Mouse (Mus musculus) liver, embryonic 14.5 days (tissue): ENCODE results near the gene Kif1c.

Experiments
- CTCF ChIP-seq: IDR thresholded peaks from 2 replicates; pipeline ENCODE4 v1.5.1; 2016; ENCODE audit warnings: antibody characterized with exemption, low read depth, control low read depth
- EP300 ChIP-seq: IDR thresholded peaks from 2 replicates; pipeline ENCODE4 v1.6.1; 2016; ENCODE audit warnings: antibody characterized with exemption, low read depth

DNA sequence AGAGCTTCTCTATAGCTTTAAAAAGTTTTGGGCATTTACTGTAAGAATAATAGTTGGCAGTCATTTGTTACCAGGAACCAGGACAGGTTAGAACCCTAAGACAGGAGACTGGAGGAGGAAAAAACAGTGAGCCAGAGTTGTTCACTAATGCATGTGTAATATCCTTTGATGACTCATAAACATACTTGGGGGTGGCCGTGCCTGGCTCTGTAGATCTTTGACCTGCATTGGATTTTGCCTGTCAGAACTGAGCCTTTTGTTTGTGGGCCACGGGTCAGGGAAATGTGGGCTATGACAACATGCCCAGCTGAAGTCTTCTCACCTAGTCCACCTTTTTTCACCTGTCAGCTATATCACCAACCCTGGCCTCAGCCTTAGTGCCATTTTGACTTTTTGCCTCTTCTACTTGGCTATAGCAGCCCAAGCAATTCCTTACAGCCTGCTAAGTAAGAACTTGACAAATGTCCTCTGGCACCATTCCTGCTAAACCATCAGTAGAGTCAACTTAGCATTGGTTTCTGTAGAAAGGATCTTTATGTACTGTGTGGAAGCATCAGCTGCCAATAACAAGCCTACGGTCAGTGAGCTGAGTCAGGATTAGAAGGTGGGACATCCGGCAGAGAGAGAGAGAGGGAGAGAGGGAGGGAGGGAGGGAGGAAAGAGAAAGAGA is 47.7 kb downstream of the Kif1c start:
- TF ChIP-seq CTCF (no peak), EP300 (no peak)
